Mouse (Mus musculus): Measurements from ENCODE around the gene Pkdrej.

Pkdrej gene

DNA sequence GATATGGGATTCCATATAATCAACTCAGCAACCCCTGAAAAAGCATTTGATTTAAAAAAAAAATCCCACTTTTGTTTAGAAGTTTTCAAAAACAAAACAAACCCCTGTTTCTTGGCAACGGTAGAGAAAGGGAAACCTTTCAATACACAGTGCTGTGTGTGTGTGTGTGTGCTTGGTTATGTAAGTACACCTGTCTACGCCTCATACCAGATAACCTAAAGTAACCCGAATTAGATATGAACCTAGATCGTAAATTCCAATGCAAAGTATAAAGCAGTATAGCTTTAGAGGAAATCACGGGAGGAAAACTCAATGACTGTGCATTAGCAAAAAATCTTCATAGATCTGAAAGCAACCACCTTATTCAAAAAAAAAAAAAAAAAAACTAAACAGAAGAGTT is 54.9 kb downstream of the Pkdrej start:
- DNase-seq (ENCODE audit: low spot score): no peak

DNA sequence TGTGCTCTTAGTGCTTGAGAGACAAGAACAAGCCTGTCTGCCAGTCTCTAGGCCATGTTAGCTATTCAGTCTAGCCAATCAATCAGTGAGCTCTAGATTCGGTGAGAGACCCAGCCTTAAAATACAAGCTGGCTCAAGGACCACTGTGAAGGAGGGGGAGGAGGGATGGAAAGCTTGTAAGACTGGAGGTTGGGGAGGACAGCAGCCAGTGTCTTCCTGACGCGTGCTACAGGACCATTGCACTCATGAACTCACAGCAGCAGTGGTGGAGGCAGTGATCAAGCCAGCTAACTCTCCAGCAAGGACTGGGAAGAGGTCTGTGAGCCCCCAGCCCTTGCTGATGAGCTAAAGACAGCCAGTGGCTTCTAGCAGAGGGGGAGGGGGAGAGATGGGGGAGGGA is 56.5 kb downstream of the Pkdrej start:
- DNase-seq (ENCODE audit: low spot score): no peak
